Mouse (Mus musculus) neural tube, embryonic 15.5 days (tissue): ENCODE measurements around the gene Smyd3. TPM values are rescaled to one million over a fixed set of nuclear protein-coding genes. Genes with fewer than 3 reads are reported as not detected.

Experiments
- ATAC-seq: fragments of 200-750 bp; cut with Nextera tagmentation; 2 replicates; pipeline ENCODE4 v1.8.0; 2017; ENCODE audit warnings: mild to moderate bottlenecking, moderate TSS enrichment, moderate library complexity; ENCODE audit not compliant: low FRiP score
- H3K27ac ChIP-seq: fragments of 300-500 bp; sonication (generic); replicated peaks from 2 replicates; pipeline ENCODE4 v1.5.1; 2015; ENCODE audit warnings: mild to moderate bottlenecking, inconsistent platforms
- H3K27me3 ChIP-seq: fragments of 300-500 bp; sonication (generic); replicated peaks from 2 replicates; pipeline ENCODE4 v1.6.1; 2015; ENCODE audit warnings: inconsistent platforms
- H3K36me3 ChIP-seq: fragments of 300-500 bp; sonication (generic); 2 replicates; pipeline ENCODE4 v1.6.1; 2015; ENCODE audit warnings: inconsistent platforms
- H3K4me1 ChIP-seq: fragments of 300-500 bp; sonication (generic); 2 replicates; pipeline ENCODE4 v1.6.1; 2015; ENCODE audit warnings: inconsistent platforms
- H3K4me2 ChIP-seq: fragments of 300-500 bp; sonication (generic); 2 replicates; pipeline ENCODE4 v1.6.1; 2015; ENCODE audit warnings: inconsistent platforms, mild to moderate bottlenecking, moderate library complexity
- H3K4me3 ChIP-seq: fragments of 300-500 bp; sonication (generic); replicated peaks from 2 replicates; pipeline ENCODE4 v1.5.1; 2015; ENCODE audit warnings: mild to moderate bottlenecking, inconsistent platforms
- H3K9ac ChIP-seq: fragments of 300-500 bp; sonication (generic); replicated peaks from 2 replicates; pipeline ENCODE4 v1.6.1; 2015; ENCODE audit warnings: mild to moderate bottlenecking, inconsistent platforms
- H3K9me3 ChIP-seq: fragments of 300-500 bp; sonication (generic); replicated peaks from 2 replicates; pipeline ENCODE4 v1.6.1; 2016; ENCODE audit warnings: inconsistent platforms
- WGBS: fragments of 180-500 bp; shearing (Covaris S2); methylation state at CpG from one replicate; pipeline ENCODE4 v1.1.7; 2015; ENCODE audit warnings: mixed read lengths; 5-methylcytosine and 5-hydroxymethylcytosine counted together
- polyA plus RNA-seq: library from polyadenylated mRNA; unstranded; fragments of >200 nt; fragmentation: Nextera tagmentation; extraction: Ambion mirVana; gene quantifications from 2 replicates; pipeline ENCODE4 v1.2.1, GENCODE M21; 2015

Gene Smyd3
- polyA plus RNA-seq, 1 experiment from 2014 or later: 26.0 TPM

DNA sequence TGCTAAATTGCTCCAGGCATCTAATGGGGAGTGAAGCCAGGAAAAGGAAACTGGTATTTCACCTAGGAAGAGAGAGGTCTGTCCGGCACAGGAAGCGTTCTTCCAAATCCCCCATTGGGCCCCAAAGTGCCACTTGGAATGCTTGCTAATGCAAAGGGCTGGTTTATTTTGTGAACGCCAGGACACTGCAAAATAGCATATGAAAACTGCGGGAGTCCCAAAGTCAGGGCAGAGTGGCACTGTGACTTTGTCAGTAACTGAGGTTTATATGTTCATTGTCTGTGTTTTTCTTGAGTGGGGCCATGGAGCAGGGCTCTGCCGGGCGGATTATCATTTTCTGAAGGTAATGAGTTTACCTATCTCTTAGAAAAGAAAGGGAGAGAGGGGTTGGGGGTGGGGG is 526.8 kb downstream of the Smyd3 start:
- H3K27me3 ChIP-seq: no peaks in the 10 kb centered on the region
- peaks cover 11% of the 10 kb centered on the region; the same call in 1 of the 2 replicates for H3K4me1 ChIP-seq
- no peak for ATAC-seq
- no peaks in the 10 kb centered on the region for H3K36me3 ChIP-seq
- no peak overlapping the region for H3K4me3 ChIP-seq
- H3K9ac ChIP-seq: no peak overlapping the region
- 84% methylated on average over 6 of the region's 6 CpGs for WGBS
- no peaks in the 10 kb centered on the region for H3K9me3 ChIP-seq
- H3K27ac ChIP-seq: no peak overlapping the region
- no peak overlapping the region for H3K4me2 ChIP-seq

DNA sequence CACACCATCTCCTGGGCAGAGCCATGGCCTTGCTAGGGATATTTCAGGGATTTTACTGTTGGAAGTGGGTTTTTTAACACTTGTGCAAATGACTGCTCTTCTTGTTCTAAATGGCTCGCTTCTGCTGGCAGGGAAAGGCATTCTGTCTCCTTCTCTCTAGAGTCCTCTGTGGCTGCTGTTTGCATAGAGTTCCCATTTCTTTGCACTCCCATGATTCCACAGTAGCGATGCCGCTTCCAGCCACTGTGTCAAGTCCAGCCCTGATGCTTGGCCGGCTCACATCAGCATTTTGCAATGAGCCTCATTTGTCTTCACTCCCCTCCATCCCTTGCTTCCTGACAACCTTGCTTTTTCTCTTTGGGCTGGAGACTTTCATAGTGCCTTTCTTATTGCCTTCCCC is 528.4 kb downstream of the Smyd3 start:
- Histone ChIP-seq H3K9ac (no peak overlapping the region), H3K4me1 (peaks cover 11% of the 10 kb centered on the region; the same call in 1 of the 2 replicates), H3K4me3 (no peak overlapping the region), H3K4me2 (no peak overlapping the region), H3K9me3 (no peaks in the 10 kb centered on the region), H3K27ac (peak overlapping the region; percentile 30), H3K36me3 (no peaks in the 10 kb centered on the region), H3K27me3 (no peaks in the 10 kb centered on the region)
- no peak for ATAC-seq
- 53% methylated on average over 4 of the region's 4 CpGs for WGBS

DNA sequence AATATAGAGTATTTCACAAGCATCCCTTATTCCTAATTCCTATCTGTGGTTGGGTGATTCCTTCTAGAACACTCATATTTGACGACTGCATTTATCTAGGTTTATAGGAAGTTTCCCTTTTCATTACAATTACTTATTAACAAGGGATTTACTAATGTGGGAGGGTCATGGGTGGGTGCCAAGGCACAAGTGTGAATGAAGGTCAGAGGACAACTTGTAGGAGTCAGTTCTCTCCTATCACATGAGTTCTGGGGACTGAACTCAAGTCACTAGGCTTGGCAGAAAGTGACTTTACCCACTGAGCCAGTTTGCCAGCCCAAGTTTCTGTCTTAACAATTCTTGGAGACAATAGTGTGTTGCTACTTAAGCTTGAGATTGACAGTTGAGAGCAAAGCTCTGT is 529.7 kb downstream of the Smyd3 start:
- H3K27ac ChIP-seq: no peak overlapping the region
- peaks cover 11% of the 10 kb centered on the region; the same call in 1 of the 2 replicates for H3K4me1 ChIP-seq
- no peaks in the 10 kb centered on the region for H3K36me3 ChIP-seq
- no peak overlapping the region for H3K4me3 ChIP-seq
- 93% methylated on average over 1 of the region's 1 CpGs for WGBS
- no peak for ATAC-seq
- no peaks in the 10 kb centered on the region for H3K27me3 ChIP-seq
- no peaks in the 10 kb centered on the region for H3K9me3 ChIP-seq
- no peak overlapping the region for H3K9ac ChIP-seq
- H3K4me2 ChIP-seq: no peak overlapping the region

DNA sequence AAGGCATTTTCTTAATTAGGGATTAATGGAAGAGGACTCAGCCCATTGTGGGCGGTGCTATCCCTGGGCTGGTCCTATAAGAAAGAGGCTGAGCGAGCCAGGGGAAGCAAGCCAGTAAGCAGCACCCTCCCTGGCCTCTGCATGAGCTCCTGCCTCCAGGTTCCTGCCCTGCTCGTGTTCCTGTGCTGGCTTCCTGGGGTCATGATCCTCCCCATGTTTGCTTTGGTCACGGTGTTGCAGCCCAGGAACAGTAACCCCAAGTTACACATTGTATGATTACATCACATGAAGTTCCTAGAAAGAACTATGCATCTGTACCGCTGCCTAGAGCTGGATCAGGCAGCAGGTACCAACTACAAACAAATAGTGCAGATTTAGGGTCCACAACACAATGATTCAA is 536.2 kb downstream of the Smyd3 start:
- H3K27ac ChIP-seq: no peak overlapping the region
- 78% methylated on average over 5 of the region's 5 CpGs for WGBS
- ATAC-seq: no peak
- H3K4me2 ChIP-seq: no peak overlapping the region
- no peak overlapping the region for H3K4me3 ChIP-seq
- no peak overlapping the region for H3K9ac ChIP-seq
- H3K36me3 ChIP-seq: no peaks in the 10 kb centered on the region
- no peaks in the 10 kb centered on the region for H3K9me3 ChIP-seq
- no peaks in the 10 kb centered on the region for H3K27me3 ChIP-seq
- no peaks in the 10 kb centered on the region for H3K4me1 ChIP-seq

DNA sequence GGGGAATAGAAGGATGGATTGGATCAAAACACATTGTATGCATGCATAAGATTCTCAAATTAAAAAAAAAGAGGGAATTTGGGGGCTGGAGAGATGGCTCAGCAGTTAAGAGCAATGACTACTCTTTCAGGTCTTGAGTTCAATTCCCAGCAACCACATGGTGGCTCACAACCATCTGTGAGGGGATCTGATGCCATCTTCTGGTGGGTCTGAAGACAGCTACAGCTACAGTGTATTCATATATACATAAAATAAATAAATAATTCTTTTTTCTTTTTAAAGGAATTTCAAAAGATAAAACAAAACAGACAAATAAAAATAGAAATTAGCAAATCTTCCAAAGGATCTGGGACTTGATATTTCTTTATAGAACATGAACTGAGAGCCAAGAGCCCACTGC is 537.7 kb downstream of the Smyd3 start:
- no peak for ATAC-seq
- no peaks in the 10 kb centered on the region for H3K36me3 ChIP-seq
- no peak overlapping the region for H3K9ac ChIP-seq
- H3K4me3 ChIP-seq: no peak overlapping the region
- no peaks in the 10 kb centered on the region for H3K27me3 ChIP-seq
- H3K27ac ChIP-seq: no peak overlapping the region
- no peak overlapping the region for H3K4me2 ChIP-seq
- no peaks in the 10 kb centered on the region for H3K4me1 ChIP-seq
- H3K9me3 ChIP-seq: no peaks in the 10 kb centered on the region

DNA sequence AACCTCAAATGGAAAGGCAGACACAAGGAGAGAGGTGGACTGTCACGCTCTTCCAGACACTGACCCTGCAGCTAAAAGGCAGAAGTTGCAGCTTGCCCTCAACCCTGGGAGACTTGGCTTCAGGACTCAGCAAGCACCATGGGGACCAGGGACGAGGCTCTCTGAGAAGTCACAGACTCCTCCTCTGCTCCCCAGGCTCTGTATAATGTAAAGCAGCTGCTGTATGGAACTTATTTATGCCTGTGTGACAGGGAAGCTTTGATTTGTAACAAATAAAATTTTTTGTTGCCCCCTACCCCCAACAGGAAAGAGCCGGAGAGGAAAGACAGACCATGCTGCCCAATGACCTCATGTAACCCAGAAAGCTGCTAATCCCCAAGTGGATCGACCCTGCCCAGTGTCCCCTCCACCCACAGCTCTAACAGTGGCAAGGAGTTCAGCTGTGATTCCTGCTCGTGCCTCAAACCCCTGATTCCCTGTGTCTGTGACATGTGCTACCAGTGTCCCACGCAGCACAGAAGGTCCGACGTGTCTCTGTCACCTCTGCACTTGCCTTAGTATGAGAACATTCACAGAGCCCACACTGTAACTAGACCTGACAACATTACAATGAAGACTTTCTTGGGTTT is 539.1 kb downstream of the Smyd3 start:
- Histone ChIP-seq H3K27me3 (no peaks in the 10 kb centered on the region), H3K4me1 (no peaks in the 10 kb centered on the region), H3K36me3 (no peaks in the 10 kb centered on the region), H3K4me2 (no peak overlapping the region), H3K9ac (no peak overlapping the region), H3K27ac (no peak overlapping the region), H3K4me3 (no peak overlapping the region), H3K9me3 (no peaks in the 10 kb centered on the region)
- ATAC-seq: no peak
- 67% methylated on average over 8 of the region's 8 CpGs for WGBS

DNA sequence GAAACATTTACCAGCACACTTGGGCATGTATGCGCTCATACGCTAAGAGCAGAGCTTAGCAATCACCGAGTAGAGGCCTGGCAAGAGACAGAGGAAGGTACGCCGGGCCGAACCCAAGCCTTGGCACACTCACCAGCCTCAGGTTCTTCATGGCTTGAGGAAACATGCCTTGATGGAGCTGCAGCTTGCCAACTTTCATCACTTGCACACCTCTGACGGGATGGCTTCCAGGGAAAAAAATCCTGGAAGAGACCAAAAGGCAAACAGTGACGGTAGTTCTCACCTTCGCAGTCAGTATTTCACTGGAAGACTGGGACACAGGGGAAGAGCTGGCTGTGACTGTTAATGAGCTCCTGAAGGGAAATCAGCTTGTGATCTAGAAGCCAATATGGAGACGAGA is 545.8 kb downstream of the Smyd3 start:
- no peak for ATAC-seq
- Histone ChIP-seq H3K4me3 (no peak overlapping the region), H3K9ac (no peak overlapping the region), H3K36me3 (no peaks in the 10 kb centered on the region), H3K9me3 (no peaks in the 10 kb centered on the region), H3K27me3 (0 out of 2 replicates have a peak, but pooled peaks cover 2% of the 10 kb centered on the region), H3K27ac (no peak overlapping the region), H3K4me2 (no peak overlapping the region), H3K4me1 (no peaks in the 10 kb centered on the region)
- 88% methylated on average over 10 of the region's 10 CpGs for WGBS

DNA sequence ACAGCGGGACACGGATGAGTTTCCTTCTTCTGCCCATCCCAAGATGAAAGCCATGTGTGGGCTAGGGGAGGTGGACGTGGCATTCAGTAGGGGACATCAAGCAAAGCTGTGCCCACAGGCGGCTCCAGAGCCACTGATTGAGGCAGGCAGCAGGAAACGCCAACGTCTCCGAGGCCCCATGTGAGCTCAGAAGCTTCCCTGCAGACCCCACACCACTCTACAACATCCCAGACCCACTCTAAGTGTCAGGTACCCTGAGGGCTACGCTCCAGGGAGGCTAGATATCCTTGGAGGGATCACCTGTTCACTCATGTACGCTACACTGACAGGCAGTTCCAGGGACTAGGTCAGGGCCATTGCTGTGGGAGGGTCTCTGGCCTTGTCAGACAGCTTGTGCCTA is 556.2 kb downstream of the Smyd3 start:
- H3K27me3 ChIP-seq: no peaks in the 10 kb centered on the region
- no peaks in the 10 kb centered on the region for H3K9me3 ChIP-seq
- H3K4me1 ChIP-seq: peaks cover 15% of the 10 kb centered on the region
- no peak overlapping the region for H3K27ac ChIP-seq
- no peak overlapping the region for H3K4me2 ChIP-seq
- no peak overlapping the region for H3K4me3 ChIP-seq
- H3K9ac ChIP-seq: no peak overlapping the region
- WGBS: 78% methylated on average over 9 of the region's 9 CpGs
- ATAC-seq: no peak
- H3K36me3 ChIP-seq: no peaks in the 10 kb centered on the region

DNA sequence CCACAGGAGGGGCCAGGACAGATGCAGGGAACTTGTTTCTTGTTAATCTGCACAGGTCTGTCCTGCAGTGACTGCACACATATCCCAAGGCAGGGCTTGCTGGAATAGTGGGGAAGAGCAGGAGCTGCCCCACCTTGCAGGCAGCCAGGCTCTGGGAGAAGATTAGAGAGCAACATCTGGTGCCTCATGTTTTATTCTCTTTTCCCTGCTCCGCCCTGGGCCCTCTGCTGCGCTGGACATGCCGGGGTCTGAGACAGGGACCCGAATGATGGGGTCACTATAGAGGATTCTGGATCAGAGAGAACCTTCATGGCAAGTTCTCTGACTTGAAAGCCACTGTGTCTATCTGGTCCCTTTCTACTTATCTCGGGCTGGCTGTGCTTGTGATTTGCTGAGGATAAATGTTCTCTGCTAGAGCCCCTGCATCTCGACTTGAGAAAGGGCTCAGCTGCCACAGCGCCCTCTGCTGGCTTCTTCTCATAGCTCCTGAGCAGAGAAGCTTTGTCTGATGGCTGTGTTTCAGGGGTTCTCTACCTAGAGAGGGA is 557.8 kb downstream of the Smyd3 start:
- peaks cover 15% of the 10 kb centered on the region for H3K4me1 ChIP-seq
- no peak overlapping the region for H3K4me3 ChIP-seq
- ATAC-seq: peak; percentile 90
- H3K27ac ChIP-seq: 0 out of 2 replicates have a peak overlapping the region, but pooled peaks have one; percentile 18
- no peak overlapping the region for H3K9ac ChIP-seq
- no peaks in the 10 kb centered on the region for H3K27me3 ChIP-seq
- WGBS: 40% methylated on average over 7 of the region's 7 CpGs
- no peaks in the 10 kb centered on the region for H3K9me3 ChIP-seq
- no peak overlapping the region for H3K4me2 ChIP-seq
- no peaks in the 10 kb centered on the region for H3K36me3 ChIP-seq

DNA sequence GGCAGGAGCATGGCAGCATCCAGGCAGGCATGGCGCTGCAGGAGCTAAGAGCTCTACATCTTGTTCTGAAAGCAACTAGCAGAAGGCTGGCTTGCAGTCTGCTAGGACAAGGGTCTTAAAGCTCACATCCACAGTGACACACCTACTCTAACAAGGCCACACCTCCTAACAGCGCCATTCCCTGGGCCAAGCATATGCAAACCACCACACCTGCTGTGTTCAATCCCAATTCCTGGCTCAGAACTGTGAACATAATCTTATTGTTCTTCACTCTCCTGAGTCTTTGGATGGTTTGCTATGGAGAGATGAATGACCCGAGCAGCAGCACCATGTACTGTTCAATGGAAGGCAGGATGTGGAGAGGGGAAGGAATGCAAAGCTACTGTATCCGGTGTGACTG is 559.2 kb downstream of the Smyd3 start:
- no peaks in the 10 kb centered on the region for H3K9me3 ChIP-seq
- ATAC-seq: no peak
- no peaks in the 10 kb centered on the region for H3K27me3 ChIP-seq
- peaks cover 15% of the 10 kb centered on the region for H3K4me1 ChIP-seq
- no peak overlapping the region for H3K4me3 ChIP-seq
- H3K9ac ChIP-seq: no peak overlapping the region
- no peaks in the 10 kb centered on the region for H3K36me3 ChIP-seq
- WGBS: 84% methylated on average over 4 of the region's 4 CpGs
- H3K4me2 ChIP-seq: no peak overlapping the region
- no peak overlapping the region for H3K27ac ChIP-seq

DNA sequence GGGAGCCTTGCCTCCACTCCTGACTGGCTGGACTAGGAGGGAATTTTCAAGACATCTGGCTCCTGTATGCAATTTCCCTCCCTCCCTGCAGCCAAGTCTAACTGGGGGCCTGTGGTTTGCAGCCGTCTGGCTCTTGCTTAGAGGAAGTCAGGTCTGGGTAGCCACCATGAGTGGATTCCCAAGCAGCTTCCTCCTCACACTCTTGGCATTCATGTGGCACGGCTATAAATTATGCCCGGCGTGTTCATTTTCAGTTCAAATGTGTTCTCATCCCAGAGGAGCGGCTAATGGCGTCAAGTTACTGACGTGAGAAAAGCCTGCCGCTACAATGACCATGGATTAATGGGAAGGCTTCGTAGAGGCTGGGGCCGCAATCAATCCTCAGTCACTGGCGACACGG is 564.9 kb downstream of the Smyd3 start:
- WGBS: 11% methylated on average over 12 of the region's 12 CpGs
- 0 out of 2 replicates have a peak overlapping the region, but pooled peaks have one; percentile 18 for H3K27ac ChIP-seq
- H3K4me3 ChIP-seq: no peak overlapping the region
- H3K27me3 ChIP-seq: no peaks in the 10 kb centered on the region
- H3K9ac ChIP-seq: no peak overlapping the region
- peak overlapping the region; percentile 3; the same call in 1 of the 2 replicates for H3K4me2 ChIP-seq
- peaks cover 13% of the 10 kb centered on the region for H3K4me1 ChIP-seq
- no peaks in the 10 kb centered on the region for H3K36me3 ChIP-seq
- no peaks in the 10 kb centered on the region for H3K9me3 ChIP-seq
- ATAC-seq: peak; percentile 47; the same call in 1 of the 2 replicates

DNA sequence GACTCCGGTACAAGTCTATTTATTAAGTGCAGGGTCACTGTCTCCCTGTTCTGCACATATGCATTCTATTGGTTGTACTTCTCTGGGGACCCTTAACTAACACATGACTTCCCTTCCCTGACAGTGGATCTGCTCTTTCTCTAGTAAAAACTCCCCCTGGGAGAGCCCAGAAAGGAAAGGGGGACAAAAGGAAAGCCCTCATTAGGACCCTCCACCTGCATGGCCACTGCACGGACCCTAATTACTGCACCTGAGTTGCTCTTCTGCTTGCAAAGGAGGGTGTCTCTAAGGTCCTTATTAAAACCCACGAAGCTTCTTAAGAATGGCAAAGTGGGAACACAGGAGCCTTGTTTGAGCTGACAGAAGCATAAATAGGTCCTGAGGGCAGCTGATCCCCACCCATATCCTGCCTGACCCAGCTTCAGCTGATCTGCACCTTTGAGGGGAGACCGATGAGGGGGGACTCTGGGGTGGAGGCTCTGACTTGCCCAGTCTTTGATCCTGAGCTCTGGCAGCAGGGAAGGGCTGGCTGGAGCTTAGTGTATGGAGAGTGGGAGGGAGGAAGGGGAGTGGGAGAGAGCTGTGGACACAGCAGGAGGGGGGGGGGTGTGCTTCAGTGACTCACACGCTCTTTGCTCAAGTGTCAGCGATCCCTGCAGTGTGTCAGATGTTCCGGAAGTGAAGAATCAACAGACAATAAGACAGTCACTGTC is 575.4 kb downstream of the Smyd3 start:
- ATAC-seq: no peak
- Histone ChIP-seq H3K4me1 (peaks cover 13% of the 10 kb centered on the region), H3K4me2 (no peak overlapping the region), H3K9ac (no peak overlapping the region), H3K27ac (no peak overlapping the region), H3K9me3 (no peaks in the 10 kb centered on the region), H3K36me3 (no peaks in the 10 kb centered on the region), H3K27me3 (no peaks in the 10 kb centered on the region), H3K4me3 (no peak overlapping the region)
- WGBS: 36% methylated on average over 7 of the region's 7 CpGs
